Mouse (Mus musculus): ENCODE measurements at regions not wholly inside any gene's neighbourhood (a gene's known extent, or its start where the extent isn't known, plus 50 kb on each side); places are given as distances from the start of the nearest gene placed in this dataset.

DNA sequence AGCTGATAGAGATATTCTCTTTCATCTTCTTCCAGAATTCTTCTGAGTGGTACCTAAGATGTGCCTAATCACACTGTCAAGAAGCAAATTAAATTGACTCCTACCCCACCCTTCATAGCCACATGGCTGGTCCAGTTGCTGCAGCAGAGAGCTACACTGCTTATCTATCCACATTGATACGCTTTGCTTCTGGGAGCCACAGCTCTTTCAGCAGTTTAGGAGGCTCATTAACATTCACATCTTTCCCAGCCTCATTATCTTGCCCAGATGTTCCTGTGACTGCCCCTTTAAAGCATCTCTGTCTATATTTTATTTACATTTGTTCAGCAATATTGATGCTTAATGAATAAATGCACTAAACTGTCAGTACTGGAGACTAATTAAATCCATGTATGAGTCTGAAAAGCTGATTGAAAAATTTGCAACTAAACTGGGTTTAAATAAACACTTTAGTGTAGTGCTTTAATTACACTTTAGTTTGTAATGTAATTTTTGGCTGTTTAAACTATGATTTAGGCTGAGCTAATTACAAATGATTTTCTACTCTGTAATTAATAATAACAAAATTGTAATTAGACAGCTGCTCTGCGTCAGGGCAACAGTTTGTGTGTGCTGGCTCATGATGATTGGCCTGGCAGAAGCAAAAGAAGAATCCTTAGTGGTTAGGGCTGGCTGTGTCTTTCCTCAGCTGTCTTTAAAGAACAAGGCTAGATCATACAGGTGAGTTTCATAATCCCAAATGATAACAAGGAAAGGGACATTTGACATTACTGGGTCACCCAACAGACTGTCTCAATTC lies 632.5 kb upstream of the Tle4 start:
- DNase-seq, result no peak

DNA sequence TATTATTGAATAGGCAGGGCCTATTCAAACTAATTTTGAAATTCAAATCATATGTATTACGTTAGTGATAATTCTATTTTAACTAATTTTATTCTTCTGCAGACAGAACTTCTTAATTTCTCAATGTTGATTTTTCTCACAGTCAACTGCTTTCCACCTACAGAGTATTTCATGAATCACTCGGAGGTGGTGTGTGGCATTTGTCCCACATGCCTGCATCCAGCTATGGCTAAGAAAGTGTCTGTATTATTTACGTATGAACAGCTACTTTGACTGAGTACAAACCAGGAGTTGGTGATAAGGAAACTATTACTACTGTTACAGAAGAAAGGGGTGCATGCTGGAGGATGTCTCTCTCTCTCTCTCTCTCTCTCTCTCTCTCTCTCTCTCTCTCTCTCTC lies 619.5 kb upstream of the Tle4 start:
- DNase-seq, result no peak

DNA sequence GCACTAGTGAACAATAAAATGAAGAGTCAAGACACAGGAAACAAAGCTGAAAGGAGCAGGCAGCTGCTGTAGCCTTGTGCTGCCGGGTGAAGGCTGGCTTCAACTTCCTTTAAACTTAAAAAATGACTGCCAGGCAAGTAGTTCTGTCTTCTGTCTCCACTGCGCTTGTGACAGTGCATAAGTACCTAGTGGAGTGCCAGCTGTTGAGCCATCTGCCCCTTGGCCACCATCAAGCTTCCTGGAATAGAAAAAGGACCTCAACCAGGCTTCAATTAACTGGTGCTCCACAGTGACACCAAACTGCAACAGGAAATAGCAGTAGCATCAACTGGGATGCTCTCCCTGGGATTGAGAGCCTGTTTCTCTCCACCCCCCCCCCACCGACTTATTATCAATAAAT lies 616.8 kb upstream of the Tle4 start:
- no peak for DNase-seq

DNA sequence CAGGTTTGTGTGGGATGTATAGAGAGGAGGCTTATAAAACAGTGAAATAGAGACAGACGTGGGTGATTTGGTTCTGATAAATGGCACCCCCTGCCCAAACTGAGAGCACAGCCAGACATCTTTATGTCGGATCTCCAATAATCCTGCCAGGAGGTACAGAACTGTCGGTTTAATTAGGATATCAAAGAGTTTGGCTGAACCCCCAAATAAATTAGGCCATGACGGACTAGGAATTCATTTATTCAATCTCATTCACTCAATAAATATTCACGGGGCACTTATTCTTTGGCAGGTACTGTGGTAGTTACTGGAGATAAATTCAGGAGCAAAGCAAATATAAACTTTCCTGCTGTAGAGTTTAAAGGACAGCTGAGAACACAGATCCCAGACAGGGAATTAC lies 615.0 kb upstream of the Tle4 start:
- DNase-seq, result no peak

DNA sequence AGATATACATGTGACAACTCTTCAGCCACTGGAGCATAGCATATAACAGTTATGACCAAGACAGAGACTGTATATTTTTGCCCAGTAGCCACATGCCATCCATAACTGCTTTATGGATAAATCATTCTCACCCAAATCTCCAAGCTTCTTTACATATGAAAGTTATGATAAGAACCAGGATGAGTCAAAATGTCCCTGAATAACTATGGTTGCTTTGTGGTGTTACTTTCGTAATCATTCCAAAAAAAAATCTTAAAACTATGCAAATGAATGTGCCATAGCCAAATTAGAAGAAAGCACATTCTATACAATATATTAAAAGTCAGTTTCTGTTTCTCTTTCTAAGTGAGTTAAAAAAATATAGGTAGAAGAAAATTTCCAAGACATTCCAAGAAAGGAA lies 605.2 kb upstream of the Tle4 start:
- DNase-seq, result no peak

DNA sequence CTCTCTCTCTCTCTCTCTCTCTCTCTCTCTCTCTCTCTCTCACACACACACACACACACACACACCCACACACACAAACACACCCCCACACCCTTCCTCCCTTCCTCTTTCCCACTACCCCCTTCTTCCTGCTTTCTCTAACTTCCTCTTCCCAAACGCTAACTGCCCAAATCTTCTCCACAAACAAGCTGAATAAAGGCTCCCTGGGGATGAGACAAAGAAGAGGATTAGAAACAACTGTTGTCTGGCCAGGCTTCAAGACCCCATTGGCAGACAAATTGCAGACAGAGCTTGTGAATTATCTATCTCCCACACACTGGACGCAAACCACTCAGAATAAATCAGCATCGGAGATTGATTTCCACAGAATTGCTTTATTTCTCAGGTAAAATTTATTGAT lies 603.4 kb upstream of the Tle4 start:
- no peak for DNase-seq

DNA sequence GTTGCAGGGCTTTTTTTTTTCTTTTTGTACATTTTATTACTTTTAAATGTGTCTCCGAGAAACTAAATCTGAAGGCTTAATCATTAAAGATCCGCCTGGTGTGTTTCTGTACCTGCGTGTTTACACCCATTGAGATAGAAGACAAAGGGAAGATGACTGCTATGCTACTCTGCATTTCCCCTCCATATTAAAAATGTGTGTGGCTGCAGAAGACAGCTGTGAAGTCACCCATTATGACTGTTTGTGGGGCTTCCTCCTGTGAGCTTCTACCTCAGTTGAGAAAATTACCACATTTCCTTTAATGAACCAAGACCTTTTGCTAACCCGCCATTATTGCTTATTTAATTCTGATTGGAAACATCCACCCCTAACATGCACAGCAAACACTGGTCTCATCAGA lies 602.9 kb upstream of the Tle4 start:
- no peak for DNase-seq

DNA sequence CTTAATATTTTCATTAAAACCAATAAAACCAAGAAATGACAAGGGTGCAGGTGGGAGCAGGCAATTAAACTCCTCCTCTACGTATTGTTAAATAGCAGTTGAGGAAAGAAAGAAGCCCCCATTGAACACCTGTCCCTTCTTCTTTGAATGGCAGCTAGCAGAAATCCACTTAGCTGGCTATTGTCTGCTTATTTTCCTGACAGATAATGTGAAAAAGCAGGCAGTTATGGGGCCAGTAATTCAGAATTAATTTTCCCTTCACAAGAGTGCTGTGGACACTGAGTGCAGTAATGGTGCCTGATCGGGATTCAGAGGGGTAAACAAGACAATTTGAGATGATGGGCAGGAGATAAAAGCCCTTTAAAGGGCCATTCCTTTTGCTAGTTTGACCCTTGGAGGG lies 602.5 kb upstream of the Tle4 start:
- no peak for DNase-seq

DNA sequence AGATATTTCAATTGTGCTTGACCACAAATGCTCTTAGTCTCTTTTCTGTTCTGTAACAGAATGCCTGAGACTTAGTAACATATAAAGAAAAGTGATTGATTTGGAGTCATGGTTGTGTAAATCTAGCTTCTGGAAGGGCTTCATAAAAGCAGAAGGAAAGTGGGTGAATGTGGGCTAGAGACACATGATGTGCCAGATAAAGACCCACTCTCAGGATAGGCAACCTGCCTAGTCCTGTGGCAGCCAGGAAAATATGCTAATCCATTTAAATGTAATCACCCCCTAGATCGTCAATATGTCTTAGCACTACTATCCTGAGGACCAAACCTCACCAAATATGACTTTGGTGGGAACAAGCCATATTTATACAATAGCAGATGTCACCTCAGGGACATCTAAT lies 601.8 kb upstream of the Tle4 start:
- no peak for DNase-seq

DNA sequence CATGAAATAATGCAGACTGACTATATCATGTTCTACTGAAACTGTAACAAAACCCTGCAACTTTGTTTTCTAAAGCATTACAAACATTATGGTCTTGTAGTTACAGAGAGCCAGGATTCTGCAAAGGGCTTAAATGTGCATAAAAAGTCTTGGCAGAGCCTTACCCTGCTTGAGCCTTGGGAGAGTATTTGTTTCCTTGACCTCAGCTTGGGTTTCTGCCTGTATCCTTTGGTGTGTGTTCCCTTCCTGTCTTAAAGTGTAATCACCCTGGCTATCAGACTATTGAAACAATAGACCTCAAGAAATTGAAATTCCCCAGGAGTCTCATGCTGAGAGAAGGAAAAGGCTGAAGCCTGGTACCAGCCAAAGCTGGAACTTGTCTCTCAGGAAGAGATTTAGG lies 577.4 kb upstream of the Tle4 start:
- no peak for DNase-seq

DNA sequence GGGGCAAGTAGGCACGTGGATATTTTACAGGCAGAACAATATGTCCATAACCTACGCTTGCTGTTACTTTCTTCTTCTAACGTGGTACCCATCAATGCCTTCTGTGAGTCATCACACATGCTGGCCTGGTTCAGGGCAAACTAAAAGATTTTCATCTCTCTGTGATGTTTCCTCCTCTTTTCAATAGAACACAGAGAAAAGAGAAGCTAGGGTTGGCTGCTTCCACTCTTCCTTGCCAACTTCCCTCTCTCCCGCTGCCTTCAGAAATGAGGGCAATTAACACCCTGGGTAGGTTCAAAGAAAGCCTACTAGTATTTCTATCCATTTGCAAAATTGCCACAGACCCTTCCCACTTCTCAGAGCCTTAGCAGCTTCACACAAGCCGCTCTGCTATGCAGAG lies 575.5 kb upstream of the Tle4 start:
- no peak for DNase-seq

DNA sequence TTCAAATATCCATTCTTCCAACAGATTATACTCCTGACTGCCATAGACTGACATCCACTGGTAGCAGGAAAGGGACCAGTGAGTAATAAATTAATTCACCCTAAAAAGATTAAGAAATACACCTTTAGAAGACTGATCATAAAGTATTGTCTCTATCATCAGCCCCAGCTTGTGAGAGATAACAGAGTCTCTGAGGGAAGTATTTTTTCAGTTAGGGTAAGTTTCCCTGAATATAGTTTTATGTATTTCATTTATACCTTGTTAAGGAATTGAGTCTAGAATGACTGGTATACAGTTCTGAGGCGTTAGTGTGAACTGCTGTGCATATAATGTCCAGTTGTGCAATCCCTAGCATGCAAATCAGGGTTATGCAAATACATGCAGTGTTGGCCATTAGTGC lies 569.3 kb upstream of the Tle4 start:
- DNase-seq, result no peak

DNA sequence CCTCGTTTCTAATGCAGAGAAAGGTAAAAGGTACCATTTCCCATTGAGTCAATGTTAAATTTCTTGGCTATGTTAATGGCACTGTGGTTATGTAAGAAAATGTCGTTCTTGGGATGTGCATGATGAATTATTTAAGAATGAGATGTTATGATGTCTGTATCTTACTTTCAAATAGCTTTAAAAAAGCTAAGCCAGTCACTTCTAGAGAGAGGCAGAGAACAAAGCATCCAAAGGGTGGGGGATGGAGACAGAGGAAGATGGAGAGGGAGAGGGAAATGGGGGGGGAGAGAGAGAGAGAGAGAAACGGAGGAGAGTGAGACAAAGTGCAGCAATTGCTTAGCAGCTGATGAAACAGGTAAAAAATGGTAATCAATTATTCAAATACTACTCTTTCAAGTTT lies 562.8 kb upstream of the Tle4 start:
- DNase-seq, result no peak

DNA sequence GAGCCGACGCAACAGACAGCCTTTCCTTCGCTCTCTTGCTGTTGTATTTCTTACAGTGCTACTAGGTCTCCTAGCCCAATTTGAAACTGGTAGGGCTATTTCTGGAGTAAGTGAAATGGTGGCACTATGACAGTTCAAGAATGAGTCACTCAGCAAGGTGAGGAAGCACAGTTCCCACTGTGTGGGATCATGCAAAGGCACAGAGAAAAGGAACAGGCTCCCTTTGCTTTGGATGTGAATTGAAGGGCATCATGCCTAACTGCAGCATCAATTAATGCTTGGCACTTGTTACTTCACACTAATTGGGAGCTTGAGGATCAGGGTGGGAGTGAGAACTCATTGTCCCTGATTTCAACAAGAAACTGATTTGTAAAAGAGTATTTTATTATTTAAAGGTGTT lies 560.8 kb upstream of the Tle4 start:
- DNase-seq, result no peak

DNA sequence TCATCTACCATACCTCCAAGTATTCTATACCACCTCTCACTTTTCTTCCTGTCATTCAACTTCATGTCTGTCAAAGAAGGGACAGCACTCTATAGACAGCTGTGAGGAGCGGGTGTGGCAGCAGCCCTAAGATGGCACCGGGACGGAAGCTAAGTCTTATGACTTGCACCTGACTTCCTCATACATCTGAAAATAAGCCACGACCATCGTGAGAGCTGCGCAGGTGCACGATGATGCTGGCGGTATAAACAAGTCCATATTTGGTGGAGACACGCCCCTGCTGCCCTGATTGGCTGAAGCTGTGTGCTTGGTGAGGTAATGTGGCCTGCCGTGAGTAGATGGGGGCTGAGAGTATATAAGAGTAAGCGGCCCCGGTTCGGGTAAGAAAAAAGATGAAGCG lies 560.3 kb upstream of the Tle4 start:
- no peak for DNase-seq

DNA sequence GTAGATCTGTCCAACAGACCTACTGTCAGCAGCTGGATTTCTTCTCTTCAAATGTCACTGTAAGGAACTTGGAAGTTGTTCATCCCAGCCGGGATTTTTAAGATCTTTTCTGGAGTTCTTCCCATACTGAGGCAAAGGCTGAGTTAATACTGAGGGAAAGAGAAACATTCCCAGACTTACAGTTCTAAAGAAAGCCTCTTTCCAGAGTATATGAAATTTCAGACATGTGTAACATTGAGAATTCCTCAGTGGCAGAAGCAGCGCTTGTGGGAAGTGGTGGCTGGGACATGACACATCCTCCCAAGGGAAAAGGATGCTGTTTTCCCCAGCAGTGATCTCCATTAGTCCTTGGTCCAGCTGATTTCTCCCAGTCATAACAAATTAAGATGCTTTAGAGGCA lies 556.8 kb upstream of the Tle4 start:
- no peak for DNase-seq

DNA sequence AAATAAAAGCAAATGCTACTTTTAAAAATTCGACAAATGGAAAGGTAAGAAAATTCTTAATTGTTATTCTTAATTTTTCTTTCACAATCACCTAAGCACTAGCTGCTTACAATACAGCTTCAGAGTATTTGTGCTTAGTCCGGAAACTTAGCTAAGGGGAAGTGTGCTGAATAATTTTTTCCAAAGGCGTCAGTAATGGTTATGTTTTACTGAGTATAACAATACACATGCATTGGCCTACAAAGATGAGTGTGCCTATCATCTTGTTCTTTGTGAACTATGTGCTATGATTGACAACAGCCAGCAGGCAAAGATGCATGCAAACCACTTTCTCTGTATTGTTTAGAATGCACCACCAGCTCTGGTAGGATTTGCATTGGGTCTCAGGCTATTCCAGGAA lies 548.5 kb upstream of the Tle4 start:
- no peak for DNase-seq

DNA sequence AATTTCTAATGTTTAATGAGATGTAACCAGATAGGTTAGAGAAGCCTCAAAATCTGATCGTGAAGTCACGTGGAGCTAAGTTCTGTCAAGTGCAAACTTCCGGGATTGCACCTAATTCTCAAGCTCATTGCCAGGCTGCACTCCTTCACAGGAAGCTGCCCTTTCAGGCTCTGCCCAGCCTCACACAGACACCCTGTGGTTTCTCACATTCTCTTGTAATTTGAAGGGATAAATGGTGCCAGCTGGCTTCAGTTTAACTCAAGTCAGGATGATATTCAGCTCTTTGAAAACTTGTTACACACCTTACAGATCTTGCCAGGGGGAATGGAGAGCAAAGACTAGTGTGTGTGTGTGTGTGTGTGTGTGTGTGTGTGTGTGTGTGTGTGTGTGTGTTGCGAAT lies 529.3 kb upstream of the Tle4 start:
- DNase-seq, result no peak

DNA sequence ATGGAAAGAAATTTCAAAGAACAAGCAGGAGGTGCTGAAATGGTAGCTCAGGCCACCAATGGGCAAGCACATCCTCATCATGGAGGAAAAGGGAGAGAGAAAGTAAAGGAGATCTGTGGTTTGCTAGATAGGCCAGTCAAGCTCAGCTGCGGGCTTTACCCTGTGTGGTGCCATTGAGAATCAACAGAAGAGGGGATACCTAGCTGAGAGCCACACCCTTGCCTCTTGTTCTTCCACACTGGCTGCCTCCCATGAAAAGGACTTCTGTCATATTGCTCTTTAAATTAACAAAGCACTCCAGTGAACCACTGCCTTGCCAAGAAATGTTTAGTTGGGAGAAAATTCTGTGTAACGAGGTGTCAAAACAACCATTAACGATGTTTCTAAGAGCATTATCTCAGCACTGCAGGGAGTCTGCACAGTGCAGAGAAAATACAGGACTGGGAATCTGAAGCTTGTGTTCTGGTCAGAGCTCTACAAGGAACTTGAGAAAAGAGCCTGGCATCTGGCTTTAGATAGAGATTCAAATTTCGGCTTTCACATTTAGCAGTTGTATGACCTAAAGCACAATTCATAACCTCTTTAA lies 510.7 kb upstream of the Tle4 start:
- DNase-seq, result no peak

DNA sequence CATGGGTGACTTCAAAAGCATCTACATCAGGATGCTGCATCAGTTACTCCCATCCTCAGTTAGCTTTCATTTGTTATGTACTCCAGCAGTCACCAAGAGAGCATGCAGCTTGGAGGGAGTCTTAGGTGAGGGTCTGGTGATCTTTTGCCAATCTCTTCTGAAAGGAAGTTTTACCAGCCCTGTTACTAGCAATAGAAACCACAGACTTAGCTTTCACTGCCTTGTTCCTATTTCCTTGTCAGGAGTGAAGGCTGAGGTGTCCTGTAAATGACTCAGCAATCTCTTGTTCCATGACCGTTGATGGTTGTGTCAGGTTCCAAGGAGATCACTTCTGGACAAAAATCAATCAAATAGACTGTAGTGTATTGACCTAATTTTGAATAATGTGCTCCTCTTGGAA lies 497.2 kb upstream of the Tle4 start:
- DNase-seq, result no peak

DNA sequence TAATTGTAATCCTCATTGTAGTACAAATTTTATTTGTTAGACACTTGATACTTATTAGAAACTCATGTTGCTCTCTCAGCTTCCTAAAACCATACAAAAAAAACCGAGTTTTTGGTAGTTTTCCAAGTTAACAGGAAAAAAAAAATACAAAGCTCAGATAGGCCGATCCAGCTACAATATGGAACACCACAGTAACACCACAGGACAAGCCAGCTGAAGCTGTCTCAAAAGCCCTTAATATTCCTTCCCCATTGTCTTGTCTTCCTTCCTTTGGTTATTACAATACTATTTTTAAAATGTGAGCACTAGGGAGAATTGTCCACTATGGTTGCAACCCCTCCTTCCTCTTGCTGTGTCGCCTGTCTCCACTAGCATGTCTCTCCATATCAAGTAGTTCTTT lies 495.7 kb upstream of the Tle4 start:
- DNase-seq, result no peak

DNA sequence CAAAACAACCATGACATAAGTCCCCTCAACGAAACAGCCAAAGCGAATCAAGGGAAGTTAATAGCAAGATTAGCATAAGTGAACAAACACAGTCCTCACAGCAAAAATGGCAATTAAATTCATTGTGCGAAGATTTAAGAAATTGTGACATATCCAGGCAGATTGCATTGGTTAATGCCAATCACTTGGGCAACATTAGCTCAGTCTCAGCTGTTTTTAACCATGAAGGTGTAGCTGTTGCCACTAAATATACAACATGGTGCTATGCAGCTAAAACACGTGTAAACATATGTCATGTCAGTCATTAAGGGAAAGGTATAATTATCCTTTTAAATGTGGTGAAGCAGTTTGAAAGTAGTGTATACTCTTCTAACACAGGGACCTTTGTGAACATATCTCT lies 482.8 kb upstream of the Tle4 start:
- DNase-seq, result no peak

DNA sequence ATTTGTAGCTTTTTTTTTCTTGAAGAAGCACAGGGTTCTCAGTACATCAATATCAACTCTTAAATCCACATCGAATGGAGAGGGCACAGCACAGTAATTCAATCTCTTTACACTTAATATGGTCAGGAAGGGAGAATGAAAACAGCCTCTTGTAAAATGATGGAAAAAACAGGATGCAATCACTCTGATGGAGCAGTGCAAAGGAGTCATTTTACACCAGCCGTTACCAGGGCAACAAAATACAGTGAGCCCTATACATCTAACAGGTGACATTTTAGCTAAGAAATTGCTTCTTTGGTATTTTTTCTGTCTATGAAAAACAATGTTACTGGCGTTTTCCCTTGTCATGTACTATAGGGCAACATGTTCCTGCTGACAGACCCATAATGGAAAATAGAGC lies 459.9 kb upstream of the Tle4 start:
- no peak for DNase-seq

DNA sequence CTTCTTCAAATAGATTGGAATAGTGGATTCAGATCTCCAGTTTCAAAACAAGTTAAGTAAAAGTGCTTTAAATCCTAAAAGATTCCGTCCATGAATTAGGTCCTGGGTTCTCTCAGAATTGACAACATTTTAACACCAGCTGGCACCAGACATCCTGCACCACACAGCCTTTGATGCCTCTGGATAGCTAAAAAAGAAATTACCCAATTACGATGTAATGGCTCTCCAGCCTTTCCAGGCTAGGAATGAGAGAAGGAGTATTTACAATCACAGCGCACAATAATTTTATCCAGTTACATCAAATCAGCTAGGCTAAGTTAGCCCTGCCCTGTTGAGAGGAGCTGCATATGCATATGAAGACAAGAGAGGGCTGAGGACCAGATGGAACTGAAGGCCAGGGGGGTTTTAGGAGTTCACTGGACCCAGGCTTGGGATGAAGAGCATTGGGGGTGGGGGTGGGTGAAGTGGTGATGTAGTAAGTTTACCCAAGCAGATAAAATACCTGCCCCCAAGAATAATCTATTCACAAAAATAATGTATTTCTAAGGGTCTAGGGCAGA lies 455.8 kb upstream of the Tle4 start:
- DNase-seq, result no peak

All from adrenal gland, adult 2 months (tissue).